Mouse (Mus musculus) B cell, adult 62 days (primary cell): Measurements from ENCODE around the gene Olfr619. TPM values are rescaled to one million over a fixed set of nuclear protein-coding genes. Genes with fewer than 3 reads are reported as not detected.

Source experiments
- total RNA-seq: library from RNA; stranded (reverse); gene quantifications from 4 replicates; pipeline ENCODE4 v1.2.4, GENCODE M21; 2023

Gene Olfr619
- not detected in 4 replicates for total RNA-seq

DNA sequence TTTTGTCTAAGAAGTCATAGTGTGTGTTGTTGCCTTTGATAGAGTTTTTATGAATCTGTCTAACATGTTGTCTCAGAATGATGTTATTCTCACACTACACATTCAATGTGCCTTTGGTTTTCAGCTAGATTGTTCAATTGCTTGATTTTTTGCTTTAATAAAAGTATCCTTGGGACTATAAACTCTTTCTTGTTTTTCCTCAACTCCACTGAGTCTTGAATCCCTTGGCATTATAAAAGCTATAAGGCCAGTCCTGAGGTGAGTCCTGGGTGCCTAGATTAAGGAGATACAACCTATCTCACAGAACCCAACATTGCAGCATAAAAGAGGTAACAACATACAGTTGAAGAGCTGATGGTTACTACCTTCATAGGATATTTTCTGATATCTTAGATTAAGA is at the start of gene Olfr619:
Gene Olfr619 (plus strand): TSS at position 301 of the 400 bp plus-strand sequence.

GRCm38 (mm10) chr7:103555779-103556178 is 44.6 kb upstream of the Olfr619 start, which contains the start of gene Olfr615:
Gene Olfr615, plus strand, starts transcription at chr7:103556079.

GRCm38 (mm10) chr7:103569043-103569442 is 31.3 kb upstream of the Olfr619 start, which contains the start of gene Olfr616:
Gene Olfr616, minus strand, starts transcription at chr7:103569143.

GRCm38 (mm10) chr7:103572761-103573160 is 27.6 kb upstream of the Olfr619 start, which contains the start of gene Olfr617:
Gene Olfr617, plus strand, starts transcription at chr7:103573061.

GRCm38 (mm10) chr7:103589803-103590202 is 10.6 kb upstream of the Olfr619 start, which contains the start of gene Olfr618:
Gene Olfr618, plus strand, starts transcription at chr7:103590103.

GRCm38 (mm10) chr7:103612434-103612833 is 12.1 kb downstream of the Olfr619 start, which contains the start of gene Olfr620:
Gene Olfr620, minus strand, starts transcription at chr7:103612534.

GRCm38 (mm10) chr7:103642602-103643001 is 42.2 kb downstream of the Olfr619 start, which contains the start of gene Olfr622:
Gene Olfr622, minus strand, starts transcription at chr7:103642702.

Other genes with a start within 250 kb of the Olfr619 start
- gene Olfr601, start 237.9 kb upstream of the Olfr619 start, total RNA-seq: not detected in 4 replicates
- not detected in 4 replicates for gene Olfr603, start 214.4 kb upstream of the Olfr619 start, total RNA-seq
- not detected in 4 replicates for gene Usp17lc, start 185.5 kb upstream of the Olfr619 start, total RNA-seq
- gene Olfr605, start 155.1 kb upstream of the Olfr619 start, total RNA-seq: not detected in 4 replicates
- not detected in 4 replicates for gene Olfr606, start 151.5 kb upstream of the Olfr619 start, total RNA-seq
- not detected in 4 replicates for gene Olfr607, start 136.4 kb upstream of the Olfr619 start, total RNA-seq
- not detected in 4 replicates for gene Olfr608, start 130.7 kb upstream of the Olfr619 start, total RNA-seq
- gene Olfr609, start 102.5 kb upstream of the Olfr619 start, total RNA-seq: not detected in 4 replicates
- not detected in 4 replicates for gene Olfr610, start 88.5 kb upstream of the Olfr619 start, total RNA-seq
- gene Olfr611, start 79.7 kb upstream of the Olfr619 start, total RNA-seq: not detected in 4 replicates
- not detected in 4 replicates for gene Olfr612, start 57.9 kb upstream of the Olfr619 start, total RNA-seq
- gene Olfr613, start 52.5 kb upstream of the Olfr619 start, total RNA-seq: not detected in 4 replicates
- not detected in 4 replicates for gene Olfr615, start 44.5 kb upstream of the Olfr619 start, total RNA-seq
- not detected in 4 replicates for gene Olfr616, start 31.4 kb upstream of the Olfr619 start, total RNA-seq
- not detected in 4 replicates for gene Olfr617, start 27.5 kb upstream of the Olfr619 start, total RNA-seq
- not detected in 4 replicates for gene Olfr618, start 10.5 kb upstream of the Olfr619 start, total RNA-seq
- not detected in 4 replicates for gene Olfr620, start 12.0 kb downstream of the Olfr619 start, total RNA-seq
- gene Olfr622, start 42.1 kb downstream of the Olfr619 start, total RNA-seq: not detected in 4 replicates
- not detected in 4 replicates for gene Olfr623, start 63.1 kb downstream of the Olfr619 start, total RNA-seq
- not detected in 4 replicates for gene Olfr624, start 70.6 kb downstream of the Olfr619 start, total RNA-seq
- not detected in 4 replicates for gene Olfr625-ps1, start 82.1 kb downstream of the Olfr619 start, total RNA-seq
- gene Olfr243, start 114.1 kb downstream of the Olfr619 start, total RNA-seq: not detected in 4 replicates
- not detected in 4 replicates for gene Olfr628, start 129.8 kb downstream of the Olfr619 start, total RNA-seq
- gene Olfr629, start 144.4 kb downstream of the Olfr619 start, total RNA-seq: not detected in 4 replicates
- not detected in 4 replicates for gene Olfr630, start 156.8 kb downstream of the Olfr619 start, total RNA-seq
- gene Olfr69, start 171.0 kb downstream of the Olfr619 start, total RNA-seq: not detected in 4 replicates
- not detected in 4 replicates for gene Olfr68, start 179.1 kb downstream of the Olfr619 start, total RNA-seq
- not detected in 4 replicates for gene Olfr67, start 191.2 kb downstream of the Olfr619 start, total RNA-seq
- 4.4 to 21.0 TPM (median 14.7 TPM) in 4 replicates for gene Hbb-bt, start 213.4 kb downstream of the Olfr619 start, total RNA-seq
- gene Hbb-bs, start 227.5 kb downstream of the Olfr619 start, total RNA-seq: 43.8 to 120 TPM (median 71.7 TPM) in 4 replicates
- gene Hbb-bh2, start 239.9 kb downstream of the Olfr619 start, total RNA-seq: not detected in 4 replicates
- gene Hbb-bh1, start 242.6 kb downstream of the Olfr619 start, total RNA-seq: not detected in 4 replicates